Comparison of ENCODE assay signal across 21 mouse cellular contexts in genomic region chr16:31528596-31529283, GRCm38 (mm10).
DNase-seq lines count a peak whose midpoint lies in the region; ATAC-seq lines count a peak whose summit lies in the region.
"Had no signal": no experiment of that assay in that cellular context is flagged by ENCODE, and none has a peak within 500 bp of the region (broad histone marks: within the 10 kb centered on the region; RNA-seq: fewer than 3 reads in every experiment).

No protein-coding gene starts in this region.

- H3K36me3 ChIP-seq in forebrain, embryonic 15.5 days: no peaks in the 10 kb centered on the region
- H3K36me3 ChIP-seq in forebrain, embryonic 11.5 days (ENCODE audit: control insufficient read depth, insufficient read depth, low read length): no peaks in the 10 kb centered on the region
- H3K36me3 ChIP-seq: embryonic facial prominence, embryonic 12.5 days; liver, embryonic 13.5 days; stomach, embryonic 15.5 days had no signal

- no peak overlapping the region for H3K4me2 ChIP-seq in forebrain, embryonic 15.5 days (replicated peaks)
- no peak overlapping the region for H3K4me2 ChIP-seq in forebrain, embryonic 11.5 days (ENCODE audit: low read depth, low read length, severe bottlenecking)
- H3K4me2 ChIP-seq: embryonic facial prominence, embryonic 12.5 days; heart, embryonic 11.5 days; liver, embryonic 13.5 days; stomach, embryonic 15.5 days had no signal

- H3K27ac ChIP-seq in forebrain, embryonic 15.5 days (replicated peaks): 0 out of 2 replicates have a peak overlapping the region, but pooled peaks have one; percentile 7
- H3K27ac ChIP-seq in forebrain, embryonic 11.5 days (ENCODE audit: low read depth, low read length): no peak overlapping the region
- H3K27ac ChIP-seq: embryonic facial prominence, embryonic 12.5 days; liver, embryonic 13.5 days; stomach, embryonic 15.5 days had no signal

- intact Hi-C loops in left cerebral cortex, postnatal 4 days (cut with DNase I): no loop called here

- H3K4me1 ChIP-seq in forebrain, embryonic 15.5 days: peaks cover 15% of the 10 kb centered on the region
- no peaks in the 10 kb centered on the region; the same call in 1 of the 2 replicates for H3K4me1 ChIP-seq in forebrain, embryonic 11.5 days (replicated peaks; ENCODE audit: control insufficient read depth, insufficient read depth, low read length)
- H3K4me1 ChIP-seq: megakaryocyte, embryonic 14.5 days had no signal

- 37% methylated on average over 11 of the region's 11 CpGs for WGBS in forebrain, embryonic 15.5 days
- WGBS in forebrain, embryonic 11.5 days: 59% methylated on average over 11 of the region's 11 CpGs

- no peak overlapping the region for H3K4me3 ChIP-seq in forebrain, embryonic 15.5 days
- H3K4me3 ChIP-seq in forebrain, embryonic 11.5 days (ENCODE audit: low read depth, low read length): no peak overlapping the region
- H3K4me3 ChIP-seq: embryonic facial prominence, embryonic 12.5 days; erythroblast, embryonic 14.5 days; liver, embryonic 13.5 days; megakaryocyte, embryonic 14.5 days; stomach, embryonic 15.5 days had no signal

- H3K27me3 ChIP-seq in forebrain, embryonic 15.5 days: no peaks in the 10 kb centered on the region
- H3K27me3 ChIP-seq in forebrain, embryonic 11.5 days (ENCODE audit: control insufficient read depth, insufficient read depth, low read length): no peaks in the 10 kb centered on the region
- H3K27me3 ChIP-seq: embryonic facial prominence, embryonic 12.5 days; stomach, embryonic 15.5 days had no signal

- no peak for ATAC-seq in forebrain, embryonic 15.5 days (replicated peaks)
- no peak for ATAC-seq in forebrain, embryonic 11.5 days (replicated peaks; ENCODE audit: low FRiP score)
- ATAC-seq in granulocyte monocyte progenitor cell, adult 5-6 weeks (replicated peaks; ENCODE audit: poor library complexity, severe bottlenecking): 0 out of 2 replicates have a peak, but pooled peaks have one; percentile 27
- ATAC-seq: intestine, embryonic 16.5 days had no signal

- no peaks in the 10 kb centered on the region for H3K9me3 ChIP-seq in forebrain, embryonic 15.5 days
- H3K9me3 ChIP-seq in forebrain, embryonic 11.5 days (ENCODE audit: control insufficient read depth, low read length): no peaks in the 10 kb centered on the region
- H3K9me3 ChIP-seq: embryonic facial prominence, embryonic 12.5 days; liver, embryonic 13.5 days; stomach, embryonic 15.5 days had no signal

- peak; percentile 51 for DNase-seq in cerebellum, adult 9-11 months
- no peak for DNase-seq in cerebellum, adult 11-12 months
- DNase-seq in forebrain, embryonic 11.5 days (ENCODE audit: low spot score): no peak
- DNase-seq in left cerebral cortex, postnatal 4 days: peak; percentile 32
- DNase-seq in left cerebral cortex, adult 8-10 months (ENCODE audit: low spot score in 2 of 2): no peak
- DNase-seq in lung, postnatal 25 days (ENCODE audit: low spot score): no peak
- DNase-seq: adrenal gland, postnatal 25 days; kidney, postnatal 14 days; liver, embryonic 13.5 days; lung, adult 2 months; lung, postnatal 14 days; midbrain, embryonic 14.5 days; thymus, postnatal 25 days had no signal

- no peak overlapping the region for H3K9ac ChIP-seq in forebrain, embryonic 15.5 days (replicated peaks)
- H3K9ac ChIP-seq in forebrain, embryonic 11.5 days (ENCODE audit: low read length): no peak overlapping the region
- H3K9ac ChIP-seq: embryonic facial prominence, embryonic 12.5 days; liver, embryonic 13.5 days; stomach, embryonic 15.5 days had no signal

Comparison
In these comparisons a context has a peak if more than half of its experiments do, and no peak if none do; other contexts are left out.
1. DNase-seq: peak in cerebellum, adult 9-11 months (single experiment) and left cerebral cortex, postnatal 4 days (single experiment); none in cerebellum, adult 11-12 months (single experiment), forebrain, embryonic 11.5 days (single experiment), left cerebral cortex, adult 8-10 months (0 of 2) and lung, postnatal 25 days (single experiment).